Mouse (Mus musculus) olfactory bulb, adult 2 months (tissue): Measurements from ENCODE around the gene Kdsr. TPM values are rescaled to one million over a fixed set of nuclear protein-coding genes. Genes with fewer than 3 reads are reported as not detected.

Experiments used
- H3K27ac ChIP-seq: fragments of 200-500 bp; 2 replicates; pipeline ENCODE4 v1.5.1; 2012; ENCODE audit warnings: low read depth, low read length; ENCODE audit not compliant: insufficient read depth
- H3K4me1 ChIP-seq: fragments of 200-500 bp; 2 replicates; pipeline ENCODE4 v1.6.1; 2012; ENCODE audit warnings: low read length; ENCODE audit not compliant: control insufficient read depth, insufficient read depth
- H3K4me3 ChIP-seq: fragments of 200-500 bp; 2 replicates; pipeline ENCODE4 v1.5.1; 2012; ENCODE audit warnings: mild to moderate bottlenecking, low read depth, low read length, moderate library complexity; ENCODE audit not compliant: insufficient read depth
- CTCF ChIP-seq: fragments of 200-500 bp; IDR thresholded peaks from 2 replicates; pipeline ENCODE4 v1.5.1; 2012; ENCODE audit warnings: low read depth, mild to moderate bottlenecking, low read length, moderate library complexity; ENCODE audit not compliant: insufficient read depth
- POLR2A ChIP-seq: fragments of 200-500 bp; IDR thresholded peaks from 2 replicates; pipeline ENCODE4 v1.6.1; 2012; ENCODE audit warnings: mild to moderate bottlenecking, low read depth, low read length, moderate library complexity; ENCODE audit not compliant: insufficient read depth
- WGBS: fragments of 180-500 bp; shearing (Covaris S2); methylation state at CpG from one replicate; pipeline ENCODE4 v1.1.7; 2018; 5-methylcytosine and 5-hydroxymethylcytosine counted together
- polyA plus RNA-seq: library from polyadenylated mRNA; stranded (reverse); fragments of >200 nt; gene quantifications from 2 replicates; pipeline ENCODE4 v1.2.4, GENCODE M21; 2012; ENCODE audit warnings: low replicate concordance; ENCODE audit not compliant: missing spikeins, insufficient read depth, insufficient read length

Kdsr gene
- polyA plus RNA-seq, 1 experiment: not detected

- whole genome bisulfite sequencing: 81% methylated on average over 5 of the region's 5 CpGs
- TF ChIP-seq POLR2A (no peak), CTCF (no peak)
- Histone ChIP-seq H3K4me3 (no peak overlapping the region), H3K4me1 (0 out of 2 replicates have a peak, but pooled peaks cover 5% of the 10 kb centered on the region), H3K27ac (no peak overlapping the region)
Observed at GRCm38 (mm10) chr1:106688161-106688516, 71.4 kb downstream of the Kdsr start.

- no peak overlapping the region for H3K4me3 ChIP-seq
- WGBS: 85% methylated on average over 18 of the region's 18 CpGs
- TF ChIP-seq POLR2A (no peak), CTCF (no peak)
- 0 out of 2 replicates have a peak, but pooled peaks cover 5% of the 10 kb centered on the region for H3K4me1 ChIP-seq
- H3K27ac ChIP-seq: no peak overlapping the region
Observed at GRCm38 (mm10) chr1:106687435-106688160, 71.9 kb downstream of the Kdsr start.

GRCm38 (mm10) chr1:106685702-106686101, 73.8 kb downstream of the Kdsr start:
- WGBS: 70% methylated on average over 2 of the region's 2 CpGs
- Histone ChIP-seq H3K27ac (no peak overlapping the region), H3K4me1 (0 out of 2 replicates have a peak, but pooled peaks cover 5% of the 10 kb centered on the region), H3K4me3 (no peak overlapping the region)
- no peak for TF ChIP-seq POLR2A
- TF ChIP-seq CTCF: no peak

DNA sequence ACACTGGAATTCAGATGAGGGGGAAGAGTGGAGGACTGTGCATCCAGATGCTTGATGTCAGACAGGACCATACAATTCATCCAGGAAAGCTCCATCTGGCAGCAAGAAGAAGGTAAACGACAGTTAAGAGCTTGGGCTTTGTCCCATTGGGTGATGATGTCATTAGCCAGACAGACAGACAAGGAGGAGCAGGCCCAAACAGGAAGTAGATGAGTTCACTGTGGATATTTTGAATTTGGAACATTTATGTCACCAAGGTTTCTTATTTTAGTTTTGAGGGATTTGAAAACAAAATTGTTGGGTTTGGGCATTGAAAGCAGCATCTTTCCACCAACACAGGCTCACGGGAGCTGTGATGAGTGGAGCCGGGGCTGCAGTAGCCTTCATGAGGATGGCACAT, 75.0 kb downstream of the Kdsr start:
- 0 out of 2 replicates have a peak, but pooled peaks cover 5% of the 10 kb centered on the region for H3K4me1 ChIP-seq
- H3K27ac ChIP-seq: no peak overlapping the region
- TF ChIP-seq POLR2A: no peak
- TF ChIP-seq CTCF: no peak
- H3K4me3 ChIP-seq: no peak overlapping the region
- 80% methylated on average over 3 of the region's 3 CpGs for WGBS

DNA sequence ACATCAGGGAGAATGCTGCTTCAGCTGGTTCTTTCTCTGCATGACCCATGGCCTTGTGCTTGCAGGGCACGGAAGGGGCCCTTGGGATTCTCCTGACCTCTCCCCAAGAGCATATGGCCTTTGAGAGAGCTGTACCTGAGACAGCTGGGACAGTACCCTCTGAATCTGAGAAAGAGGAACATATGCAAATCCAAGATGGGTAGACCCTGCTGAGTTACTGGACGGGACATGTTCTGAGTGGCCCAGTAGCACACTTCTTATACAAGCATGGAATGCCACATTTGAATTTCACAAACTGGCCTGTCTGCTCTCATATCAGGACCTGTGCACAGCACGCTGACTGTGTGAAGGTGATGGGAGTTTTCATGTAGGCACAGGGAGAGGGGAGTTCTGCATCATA, 76.7 kb downstream of the Kdsr start:
- 97% methylated on average over 3 of the region's 3 CpGs for WGBS
- 0 out of 2 replicates have a peak, but pooled peaks cover 1% of the 10 kb centered on the region for H3K4me1 ChIP-seq
- TF ChIP-seq CTCF (no peak), POLR2A (no peak)
- no peak overlapping the region for H3K4me3 ChIP-seq
- H3K27ac ChIP-seq: no peak overlapping the region

DNA sequence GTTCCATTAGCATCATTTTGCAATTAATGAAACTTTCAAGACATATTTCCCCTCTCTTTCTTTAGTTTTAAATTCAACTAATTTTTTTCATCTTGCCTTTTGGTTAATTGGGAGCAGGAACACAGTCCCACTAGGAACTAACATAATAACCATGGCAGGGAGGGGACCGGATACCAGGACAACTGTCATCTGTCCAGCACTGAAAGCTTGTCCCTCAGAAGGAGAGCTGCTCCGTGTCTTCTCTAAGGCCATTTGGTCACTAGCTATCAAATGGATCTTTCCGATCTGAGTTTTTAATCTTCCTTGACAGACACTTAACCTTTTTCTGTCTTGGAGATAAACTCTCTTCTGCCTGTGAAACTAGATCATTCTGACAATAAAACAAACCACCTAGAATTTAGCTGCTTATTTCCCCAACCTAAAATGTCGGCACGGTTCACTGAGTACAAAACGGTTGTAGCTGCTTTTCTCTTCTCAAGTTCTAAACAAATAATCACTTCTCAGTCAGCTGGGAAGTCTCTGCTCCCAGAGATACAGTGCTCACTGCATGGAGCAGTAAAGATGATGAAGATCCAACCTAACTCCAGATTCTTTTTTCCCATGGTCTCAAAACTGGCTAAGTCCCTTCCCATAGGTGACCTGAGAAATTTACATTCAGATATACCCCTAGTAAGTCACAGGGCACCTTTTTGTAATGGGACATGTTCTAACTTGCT, 79.6 kb downstream of the Kdsr start:
- no peak for TF ChIP-seq POLR2A
- no peak for TF ChIP-seq CTCF
- H3K4me1 ChIP-seq: no peaks in the 10 kb centered on the region
- 78% methylated on average over 6 of the region's 6 CpGs for WGBS
- no peak overlapping the region for H3K4me3 ChIP-seq
- no peak overlapping the region for H3K27ac ChIP-seq

DNA sequence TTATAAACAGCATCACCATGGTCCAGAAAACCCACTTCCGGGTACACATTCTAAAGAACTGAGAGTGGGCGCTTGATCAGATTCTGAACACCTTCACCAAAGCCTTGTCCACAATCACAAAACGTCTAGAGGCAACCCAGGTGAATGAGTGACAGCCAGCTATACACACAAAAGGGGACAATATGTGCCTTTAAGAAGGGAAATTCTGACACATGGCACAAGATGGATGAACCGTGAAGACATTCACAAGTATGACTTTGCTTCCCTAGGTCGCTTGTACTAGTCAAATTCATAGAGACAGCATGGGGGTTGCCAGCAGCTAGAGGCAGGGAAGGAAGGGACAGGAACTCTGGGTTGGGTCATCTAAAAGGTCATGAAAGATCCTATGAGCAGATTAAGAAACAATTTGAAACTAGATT, 81.5 kb downstream of the Kdsr start:
- Histone ChIP-seq H3K4me3 (no peak overlapping the region), H3K4me1 (no peaks in the 10 kb centered on the region), H3K27ac (no peak overlapping the region)
- 84% methylated on average over 5 of the region's 5 CpGs for WGBS
- TF ChIP-seq POLR2A: no peak
- no peak for TF ChIP-seq CTCF

Other genes starting within 250 kb of the Kdsr start
- gene Bcl2, start 45.5 kb downstream of the Kdsr start, polyA plus RNA-seq: not detected in 2 replicates
- gene Vps4b, start 37.0 kb upstream of the Kdsr start, polyA plus RNA-seq: not detected in 2 replicates
- gene Serpinb5, start 101.4 kb upstream of the Kdsr start, polyA plus RNA-seq: not detected in 2 replicates
- gene Serpinb12, start 174.7 kb upstream of the Kdsr start, polyA plus RNA-seq: not detected in 2 replicates
- gene Serpinb13, start 221.3 kb upstream of the Kdsr start, polyA plus RNA-seq: not detected in 2 replicates